Mouse (Mus musculus): ENCODE measurements at regions not wholly inside any gene's neighbourhood (a gene's known extent, or its start where the extent isn't known, plus 50 kb on each side); places are given as distances from the start of the nearest gene placed in this dataset.

DNA sequence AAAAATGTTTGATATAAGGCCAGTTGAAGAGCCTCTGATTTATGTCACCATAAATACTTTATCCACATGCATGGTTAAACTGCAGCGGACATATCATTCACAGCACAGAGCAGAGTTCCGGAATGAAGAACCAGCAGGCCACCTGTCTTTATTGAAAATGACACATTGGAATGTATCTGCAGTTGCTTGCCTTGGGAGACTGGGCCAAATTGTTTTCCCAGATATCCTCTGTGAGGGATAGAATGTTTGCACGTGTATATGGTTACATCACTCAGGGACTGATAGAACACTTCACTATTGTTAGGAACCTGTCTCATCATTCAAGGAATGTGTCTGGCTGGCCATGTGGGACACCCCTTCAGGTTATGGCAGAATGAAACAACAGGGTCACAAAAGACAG, 585.3 kb upstream of the Adgrl2 start:
- Histone ChIP-seq H3K9ac (replicated peaks; ENCODE audit: low read length) (no peak overlapping the region), H3K27ac (replicated peaks; ENCODE audit: low read depth, low read length) (no peak overlapping the region), H3K4me2 (ENCODE audit: low read length) (no peak overlapping the region), H3K36me3 (ENCODE audit: control insufficient read depth, insufficient read depth, low read length) (no peaks in the 10 kb centered on the region), H3K27me3 (ENCODE audit: control insufficient read depth, insufficient read depth, low read length) (no peaks in the 10 kb centered on the region), H3K4me1 (ENCODE audit: control insufficient read depth, insufficient read depth, low read length) (no peaks in the 10 kb centered on the region), H3K9me3 (ENCODE audit: control insufficient read depth, low read length) (no peaks in the 10 kb centered on the region), H3K4me3 (replicated peaks; ENCODE audit: low read depth, low read length) (no peak overlapping the region)
- ATAC-seq (ENCODE audit: low FRiP score, low TSS enrichment) (no peak), DNase-seq (no peak)
- WGBS: 85% methylated on average over 3 of the region's 3 CpGs

DNA sequence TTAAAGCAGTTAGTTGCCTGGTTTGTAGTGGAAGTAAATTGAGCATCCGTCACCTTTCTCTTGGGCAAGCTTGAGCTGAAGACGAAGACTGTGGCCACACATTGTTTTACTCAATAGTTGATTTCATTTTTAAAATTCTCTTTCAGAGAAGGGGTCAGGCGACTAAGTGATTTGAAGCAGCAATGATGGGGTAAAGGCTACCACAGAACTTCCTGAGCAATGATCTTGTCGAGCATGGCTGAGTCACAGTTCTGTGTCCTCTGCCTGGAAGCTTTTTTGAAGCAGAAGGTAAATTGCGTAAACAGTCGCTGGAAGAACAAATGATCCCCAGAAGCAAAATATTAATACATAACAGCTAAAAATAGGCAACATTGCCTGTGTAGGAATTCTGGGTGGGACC, 576.5 kb upstream of the Adgrl2 start:
- ATAC-seq (ENCODE audit: low FRiP score, low TSS enrichment) (no peak), DNase-seq (no peak)
- no peaks in the 10 kb centered on the region for H3K9me3 ChIP-seq (ENCODE audit: control insufficient read depth, low read length)
- no peaks in the 10 kb centered on the region for H3K36me3 ChIP-seq (ENCODE audit: control insufficient read depth, insufficient read depth, low read length)
- no peak overlapping the region for H3K9ac ChIP-seq (replicated peaks; ENCODE audit: low read length)
- 0 out of 2 replicates have a peak, but pooled peaks cover 3% of the 10 kb centered on the region for H3K4me1 ChIP-seq (ENCODE audit: control insufficient read depth, insufficient read depth, low read length)
- H3K4me3 ChIP-seq (replicated peaks; ENCODE audit: low read depth, low read length): no peak overlapping the region
- no peak overlapping the region for H3K27ac ChIP-seq (replicated peaks; ENCODE audit: low read depth, low read length)
- no peak overlapping the region for H3K4me2 ChIP-seq (ENCODE audit: low read length)
- H3K27me3 ChIP-seq (ENCODE audit: control insufficient read depth, insufficient read depth, low read length): no peaks in the 10 kb centered on the region
- WGBS: 90% methylated on average over 6 of the region's 6 CpGs

DNA sequence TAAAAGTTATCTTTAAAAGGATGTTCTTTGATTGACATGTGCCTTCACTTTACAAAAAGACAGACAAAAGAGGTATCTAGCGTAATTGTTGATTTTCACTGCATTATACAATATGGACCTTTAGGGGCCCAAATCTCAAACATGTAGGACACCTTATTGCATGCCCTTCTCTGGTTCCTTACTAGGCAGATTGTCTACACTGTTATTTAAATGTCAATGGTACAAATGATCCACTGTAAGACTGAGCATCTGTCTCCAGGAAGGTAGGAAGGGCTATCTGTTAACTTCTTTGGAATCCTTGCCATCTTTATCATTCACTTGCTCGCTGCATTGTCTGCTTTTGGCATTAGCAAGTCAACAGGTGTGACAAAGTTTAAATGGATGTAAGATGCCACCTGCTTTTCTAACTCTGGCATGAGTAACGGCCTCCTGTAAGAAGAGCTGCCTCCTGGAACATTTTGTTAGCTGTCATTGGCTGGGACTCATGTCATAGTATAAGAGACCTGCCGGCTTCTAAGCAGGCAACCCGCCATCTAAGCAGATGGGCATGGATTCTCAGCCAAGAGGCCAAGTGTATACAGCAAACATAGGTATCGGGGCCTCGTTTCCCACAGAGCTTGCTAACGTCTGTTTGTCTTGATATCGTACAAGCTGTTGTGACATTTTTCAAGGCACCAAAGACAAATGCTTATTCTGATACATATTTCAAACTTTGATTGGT, 560.0 kb upstream of the Adgrl2 start:
- Histone ChIP-seq H3K9me3 (ENCODE audit: control insufficient read depth, low read length) (no peaks in the 10 kb centered on the region), H3K36me3 (ENCODE audit: control insufficient read depth, insufficient read depth, low read length) (no peaks in the 10 kb centered on the region), H3K4me3 (replicated peaks; ENCODE audit: low read depth, low read length) (no peak overlapping the region), H3K4me2 (ENCODE audit: low read length) (no peak overlapping the region), H3K27me3 (ENCODE audit: control insufficient read depth, insufficient read depth, low read length) (no peaks in the 10 kb centered on the region), H3K27ac (replicated peaks; ENCODE audit: low read depth, low read length) (no peak overlapping the region), H3K4me1 (ENCODE audit: control insufficient read depth, insufficient read depth, low read length) (no peaks in the 10 kb centered on the region), H3K9ac (replicated peaks; ENCODE audit: low read length) (no peak overlapping the region)
- 91% methylated on average over 9 of the region's 9 CpGs for WGBS
- ATAC-seq (ENCODE audit: low FRiP score, low TSS enrichment): no peak
- no peak for DNase-seq

DNA sequence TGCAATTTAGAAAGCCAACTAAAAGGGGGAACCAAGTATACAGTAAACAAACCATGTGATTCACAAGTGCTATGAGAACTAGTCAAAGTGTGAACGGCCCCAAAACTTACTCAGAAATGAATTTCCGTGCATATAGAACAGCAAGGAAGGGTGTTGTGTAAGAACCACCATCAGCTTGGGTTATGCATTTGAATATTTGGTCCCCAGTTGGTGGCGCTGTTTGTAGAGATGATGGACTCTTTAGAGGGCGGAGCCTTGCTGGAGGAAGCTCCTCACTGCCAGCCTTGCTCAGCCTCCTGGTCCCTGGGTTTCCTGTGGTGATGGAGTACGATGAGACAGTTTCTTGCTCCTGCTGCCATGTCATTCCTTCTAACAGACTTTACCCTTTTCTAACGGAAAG, 556.7 kb upstream of the Adgrl2 start:
- DNase-seq (no peak), ATAC-seq (ENCODE audit: low FRiP score, low TSS enrichment) (no peak)
- H3K27ac ChIP-seq (replicated peaks; ENCODE audit: low read depth, low read length): no peak overlapping the region
- no peaks in the 10 kb centered on the region for H3K4me1 ChIP-seq (ENCODE audit: control insufficient read depth, insufficient read depth, low read length)
- WGBS: 79% methylated on average over 6 of the region's 6 CpGs
- no peaks in the 10 kb centered on the region for H3K9me3 ChIP-seq (ENCODE audit: control insufficient read depth, low read length)
- no peak overlapping the region for H3K4me3 ChIP-seq (replicated peaks; ENCODE audit: low read depth, low read length)
- no peak overlapping the region for H3K9ac ChIP-seq (replicated peaks; ENCODE audit: low read length)
- no peaks in the 10 kb centered on the region for H3K36me3 ChIP-seq (ENCODE audit: control insufficient read depth, insufficient read depth, low read length)
- H3K27me3 ChIP-seq (ENCODE audit: control insufficient read depth, insufficient read depth, low read length): no peaks in the 10 kb centered on the region
- no peak overlapping the region for H3K4me2 ChIP-seq (ENCODE audit: low read length)

DNA sequence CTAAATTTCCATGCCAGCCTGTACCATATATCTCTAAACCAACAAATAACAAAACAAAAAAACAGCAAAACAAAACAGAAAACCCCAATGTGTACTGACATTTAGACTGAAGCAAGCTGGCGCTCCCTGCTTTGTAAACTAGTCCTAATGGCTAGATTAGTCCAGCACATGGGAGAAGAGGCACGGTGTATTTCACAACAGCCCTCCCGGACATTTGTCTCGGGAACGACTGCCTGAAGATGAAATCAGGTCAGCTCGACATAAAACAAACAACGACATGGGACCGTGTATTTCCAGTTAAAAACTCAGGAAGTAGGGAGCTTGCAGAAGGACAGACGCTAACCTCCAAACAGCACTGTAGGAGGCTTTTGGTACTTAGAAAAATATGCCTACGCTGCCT, 555.9 kb upstream of the Adgrl2 start:
- no peaks in the 10 kb centered on the region for H3K9me3 ChIP-seq (ENCODE audit: control insufficient read depth, low read length)
- no peaks in the 10 kb centered on the region for H3K27me3 ChIP-seq (ENCODE audit: control insufficient read depth, insufficient read depth, low read length)
- no peak for ATAC-seq (ENCODE audit: low FRiP score, low TSS enrichment)
- no peaks in the 10 kb centered on the region for H3K36me3 ChIP-seq (ENCODE audit: control insufficient read depth, insufficient read depth, low read length)
- no peak for DNase-seq
- 82% methylated on average over 10 of the region's 10 CpGs for WGBS
- no peak overlapping the region for H3K4me2 ChIP-seq (ENCODE audit: low read length)
- no peaks in the 10 kb centered on the region for H3K4me1 ChIP-seq (ENCODE audit: control insufficient read depth, insufficient read depth, low read length)
- H3K27ac ChIP-seq (replicated peaks; ENCODE audit: low read depth, low read length): no peak overlapping the region
- H3K4me3 ChIP-seq (replicated peaks; ENCODE audit: low read depth, low read length): no peak overlapping the region
- no peak overlapping the region for H3K9ac ChIP-seq (replicated peaks; ENCODE audit: low read length)

DNA sequence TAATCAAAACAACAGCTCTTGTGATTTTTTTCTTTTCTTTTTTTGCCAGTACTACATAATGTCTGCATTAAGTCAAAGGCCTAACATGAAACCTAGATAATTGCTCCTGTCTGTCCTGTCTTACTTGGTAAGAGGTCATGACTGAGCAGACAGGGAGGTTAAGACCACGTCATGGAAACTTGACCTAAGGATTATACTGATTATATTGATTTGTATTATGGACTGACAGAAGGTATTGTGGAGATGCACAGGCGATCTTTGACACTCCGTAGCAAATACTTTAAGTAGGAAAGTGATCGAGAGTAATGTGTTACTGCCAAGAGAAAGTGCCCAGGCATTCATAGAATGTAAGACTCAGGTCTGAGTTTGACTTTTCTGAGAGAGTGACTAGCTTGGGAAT, 543.8 kb upstream of the Adgrl2 start:
- Histone ChIP-seq H3K9me3 (ENCODE audit: control insufficient read depth, low read length) (no peaks in the 10 kb centered on the region), H3K27me3 (ENCODE audit: control insufficient read depth, insufficient read depth, low read length) (peaks cover 19% of the 10 kb centered on the region; the same call in 1 of the 2 replicates), H3K4me3 (replicated peaks; ENCODE audit: low read depth, low read length) (no peak overlapping the region), H3K9ac (replicated peaks; ENCODE audit: low read length) (no peak overlapping the region), H3K36me3 (ENCODE audit: control insufficient read depth, insufficient read depth, low read length) (no peaks in the 10 kb centered on the region), H3K27ac (replicated peaks; ENCODE audit: low read depth, low read length) (no peak overlapping the region), H3K4me2 (ENCODE audit: low read length) (no peak overlapping the region), H3K4me1 (ENCODE audit: control insufficient read depth, insufficient read depth, low read length) (no peaks in the 10 kb centered on the region)
- WGBS: 18% methylated on average over 4 of the region's 4 CpGs
- no peak for ATAC-seq (ENCODE audit: low FRiP score, low TSS enrichment)
- no peak for DNase-seq

DNA sequence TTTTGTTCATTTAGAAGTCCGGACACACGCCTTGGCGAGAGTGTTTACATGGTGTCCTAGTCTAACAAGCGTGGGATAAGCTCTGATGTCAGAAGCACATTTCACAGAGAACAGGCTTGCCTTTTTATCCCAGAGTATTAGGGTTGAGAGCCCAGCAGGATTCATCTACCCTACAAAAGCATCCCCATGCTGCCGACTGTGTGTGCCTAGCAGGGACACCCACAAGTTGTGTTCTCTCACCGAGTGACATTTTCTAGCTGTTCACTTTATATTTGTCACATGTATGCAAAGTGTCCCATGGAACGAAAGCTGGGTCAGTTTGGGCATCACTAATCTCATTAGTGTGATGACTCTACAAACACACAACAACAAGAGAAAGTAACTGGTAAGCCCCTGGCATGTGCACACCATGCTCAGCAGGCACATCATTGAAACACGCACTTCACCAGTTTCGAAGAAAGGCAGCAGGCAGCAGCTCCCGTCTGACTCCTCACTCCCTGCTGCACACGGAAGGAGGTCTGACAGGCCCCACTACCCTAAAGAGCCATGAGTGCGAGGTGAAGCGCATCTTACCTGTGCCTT, 539.8 kb upstream of the Adgrl2 start:
- no peaks in the 10 kb centered on the region for H3K9me3 ChIP-seq (ENCODE audit: control insufficient read depth, low read length)
- no peaks in the 10 kb centered on the region for H3K4me1 ChIP-seq (ENCODE audit: control insufficient read depth, insufficient read depth, low read length)
- DNase-seq (peak; percentile 35), ATAC-seq (ENCODE audit: low FRiP score, low TSS enrichment) (no peak; the same call in 1 of the 2 replicates)
- no peak overlapping the region for H3K4me3 ChIP-seq (replicated peaks; ENCODE audit: low read depth, low read length)
- WGBS: 35% methylated on average over 13 of the region's 13 CpGs
- H3K36me3 ChIP-seq (ENCODE audit: control insufficient read depth, insufficient read depth, low read length): no peaks in the 10 kb centered on the region
- H3K27me3 ChIP-seq (ENCODE audit: control insufficient read depth, insufficient read depth, low read length): peaks cover 17% of the 10 kb centered on the region; the same call in 1 of the 2 replicates
- H3K27ac ChIP-seq (replicated peaks; ENCODE audit: low read depth, low read length): no peak overlapping the region
- H3K4me2 ChIP-seq (ENCODE audit: low read length): no peak overlapping the region
- no peak overlapping the region for H3K9ac ChIP-seq (replicated peaks; ENCODE audit: low read length)

DNA sequence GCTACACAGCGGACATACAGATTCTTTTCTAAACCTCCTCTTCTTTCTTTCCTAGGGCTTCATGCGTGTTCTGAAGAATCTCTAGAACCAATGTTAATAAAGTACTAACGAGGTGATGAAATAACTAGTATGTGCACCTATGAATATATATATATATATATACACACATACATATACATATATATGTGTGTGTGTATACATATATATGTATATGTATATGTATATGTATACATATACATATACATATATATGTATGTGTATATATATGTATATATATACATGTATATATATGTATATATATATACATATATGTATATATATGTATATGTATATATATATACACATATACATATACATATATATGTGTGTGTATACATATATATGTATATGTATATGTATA, 536.2 kb upstream of the Adgrl2 start:
- H3K4me1 ChIP-seq (ENCODE audit: control insufficient read depth, insufficient read depth, low read length): no peaks in the 10 kb centered on the region; the same call in 1 of the 2 replicates
- no peak overlapping the region for H3K4me3 ChIP-seq (replicated peaks; ENCODE audit: low read depth, low read length)
- WGBS: 93% methylated on average over 3 of the region's 3 CpGs
- DNase-seq (no peak), ATAC-seq (ENCODE audit: low FRiP score, low TSS enrichment) (no peak)
- no peak overlapping the region for H3K9ac ChIP-seq (replicated peaks; ENCODE audit: low read length)
- peaks cover 32% of the 10 kb centered on the region for H3K27me3 ChIP-seq (ENCODE audit: control insufficient read depth, insufficient read depth, low read length)
- H3K4me2 ChIP-seq (ENCODE audit: low read length): no peak overlapping the region
- H3K36me3 ChIP-seq (ENCODE audit: control insufficient read depth, insufficient read depth, low read length): no peaks in the 10 kb centered on the region
- H3K9me3 ChIP-seq (ENCODE audit: control insufficient read depth, low read length): no peaks in the 10 kb centered on the region
- no peak overlapping the region for H3K27ac ChIP-seq (replicated peaks; ENCODE audit: low read depth, low read length)

DNA sequence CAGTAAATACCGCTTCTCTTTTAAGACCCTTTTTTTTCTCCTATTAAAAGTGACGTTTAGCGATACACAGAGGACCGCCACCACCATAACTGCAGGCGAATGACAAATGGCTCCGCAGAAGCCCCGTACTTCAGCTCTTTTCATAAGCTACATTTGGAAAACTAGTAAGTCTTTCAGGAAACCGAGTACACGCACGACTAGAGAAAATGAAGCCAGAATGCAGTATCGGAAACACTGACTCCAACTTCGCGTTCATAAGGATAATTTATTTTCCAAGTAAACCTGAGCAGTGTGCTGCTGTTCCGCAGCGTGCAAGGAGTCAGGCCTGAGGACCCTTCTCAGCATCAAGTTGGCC, 529.2 kb upstream of the Adgrl2 start:
- H3K36me3 ChIP-seq (ENCODE audit: control insufficient read depth, insufficient read depth, low read length): no peaks in the 10 kb centered on the region
- peaks cover 37% of the 10 kb centered on the region for H3K27me3 ChIP-seq (ENCODE audit: control insufficient read depth, insufficient read depth, low read length)
- WGBS: 9% methylated on average over 15 of the region's 15 CpGs
- ATAC-seq (ENCODE audit: low FRiP score, low TSS enrichment): no peak
- peak overlapping the region; percentile 73 for H3K4me2 ChIP-seq (ENCODE audit: low read length)
- H3K9me3 ChIP-seq (ENCODE audit: control insufficient read depth, low read length): no peaks in the 10 kb centered on the region
- peak overlapping the region; percentile 41; the same call in 1 of the 2 replicates for H3K9ac ChIP-seq (replicated peaks; ENCODE audit: low read length)
- peak overlapping the region; percentile 36 for H3K4me3 ChIP-seq (replicated peaks; ENCODE audit: low read depth, low read length)
- H3K4me1 ChIP-seq (ENCODE audit: control insufficient read depth, insufficient read depth, low read length): peaks cover 6% of the 10 kb centered on the region; the same call in 1 of the 2 replicates
- no peak overlapping the region for H3K27ac ChIP-seq (replicated peaks; ENCODE audit: low read depth, low read length)
- DNase-seq: peak; percentile 59

Data from midbrain, embryonic 14.5 days (tissue).